Mouse (Mus musculus) thymus, postnatal 0 days (tissue): Measurements from ENCODE around the gene Flna. TPM values are rescaled to one million over a fixed set of nuclear protein-coding genes. Genes with fewer than 3 reads are reported as not detected.
"Not testable (repeated sequence)": the region's sequence is repeated elsewhere in the genome, so short reads cannot be mapped to it uniquely, and the experiment has no call there.

ENCODE experiments used
- DNase-seq: peaks from one replicate; pipeline ENCODE4 v3.0.0-alpha.2; 2015; ENCODE audit warnings: low spot score
- microRNA-seq: library from miRNA; unstranded; fragments of <30 nt; microRNA quantifications from one replicate; pipeline ENCODE4, GENCODE M21; 2016; ENCODE audit warnings: borderline number of aligned reads
- polyA plus RNA-seq: library from polyadenylated mRNA; unstranded; fragments of >200 nt; fragmentation: Nextera tagmentation; extraction: Ambion mirVana; gene quantifications from 2 replicates; pipeline ENCODE4 v1.2.1, GENCODE M21; 2015

Flna gene
- polyA plus RNA-seq, 1 experiment from 2014 or later = 110 TPM

- no peak for DNase-seq
These were observed 2.9 kb downstream of the Flna start for GRCm38 (mm10) chrX:74246693-74247092.

GRCm38 (mm10) chrX:74246213-74246681 is 3.4 kb downstream of the Flna start:
- peak; percentile 88 for DNase-seq

GRCm38 (mm10) chrX:74245687-74246086 is 3.9 kb downstream of the Flna start:
- peak; percentile 71 for DNase-seq

- DNase-seq = no peak
These were observed 4.5 kb downstream of the Flna start for GRCm38 (mm10) chrX:74245107-74245506.

- peak; percentile 61 for DNase-seq
These were observed 5.0 kb downstream of the Flna start for GRCm38 (mm10) chrX:74244614-74245083.

- peak; percentile 88 for DNase-seq
These were observed 5.8 kb downstream of the Flna start for GRCm38 (mm10) chrX:74243807-74244206.

GRCm38 (mm10) chrX:74243396-74243795 is 6.2 kb downstream of the Flna start:
- DNase-seq = no peak

GRCm38 (mm10) chrX:74240332-74240731 is 9.3 kb downstream of the Flna start:
- no peak for DNase-seq

GRCm38 (mm10) chrX:74233196-74233595 is 16.4 kb downstream of the Flna start:
- no peak for DNase-seq

- no peak for DNase-seq
These were observed 19.6 kb downstream of the Flna start for GRCm38 (mm10) chrX:74230038-74230437.

- DNase-seq = not testable (repeated sequence)
These were observed 29.5 kb downstream of the Flna start for GRCm38 (mm10) chrX:74220099-74220498.

GRCm38 (mm10) chrX:74219449-74219848 is 30.2 kb downstream of the Flna start:
- DNase-seq = no peak

GRCm38 (mm10) chrX:74218496-74218895 is 31.1 kb downstream of the Flna start:
- DNase-seq = no peak

GRCm38 (mm10) chrX:74203556-74203955 is 46.1 kb downstream of the Flna start:
- DNase-seq = no peak

- no peak for DNase-seq
These were observed 72.7 kb downstream of the Flna start, which contains the start of gene Tktl1 for GRCm38 (mm10) chrX:74176959-74177358. Gene Tktl1, plus strand, starts transcription at chrX:74177259.

Small RNAs within 50 kb of the gene (microRNA-seq; reads per million reads assigned to microRNA genes)
- not detected for gene Mir7091

Other genes starting within 250 kb of the Flna start
- gene Irak1, start 225.9 kb downstream of the Flna start, polyA plus RNA-seq = 33.4 and 36.2 TPM in 2 replicates
- gene Opn1mw, start 122.4 kb downstream of the Flna start, polyA plus RNA-seq = not detected in 2 replicates
- gene Mecp2, start 114.5 kb downstream of the Flna start, polyA plus RNA-seq = 16.6 and 16.7 TPM in 2 replicates
- gene Tex28, start 82.0 kb downstream of the Flna start, polyA plus RNA-seq = not detected in 2 replicates
- 0.51 and 0.52 TPM in 2 replicates for gene Tktl1, start 72.6 kb downstream of the Flna start, polyA plus RNA-seq
- gene Emd, start 4.9 kb upstream of the Flna start, polyA plus RNA-seq = 19.6 and 22.5 TPM in 2 replicates
- gene Rpl10, start 21.0 kb upstream of the Flna start, polyA plus RNA-seq = 838 and 891 TPM in 2 replicates
- gene Taz, start 32.1 kb upstream of the Flna start, polyA plus RNA-seq = 66.0 and 71.6 TPM in 2 replicates
- 8.1 and 9.0 TPM in 2 replicates for gene Dnase1l1, start 32.5 kb upstream of the Flna start, polyA plus RNA-seq
- 87.8 and 92.3 TPM in 2 replicates for gene Atp6ap1, start 47.3 kb upstream of the Flna start, polyA plus RNA-seq
- gene Gdi1, start 55.2 kb upstream of the Flna start, polyA plus RNA-seq = 104 and 107 TPM in 2 replicates
- gene Fam50a, start 63.2 kb upstream of the Flna start, polyA plus RNA-seq = 58.4 and 60.2 TPM in 2 replicates
- gene Plxna3, start 79.2 kb upstream of the Flna start, polyA plus RNA-seq = 0.83 and 0.96 TPM in 2 replicates
- gene Lage3, start 103.8 kb upstream of the Flna start, polyA plus RNA-seq = 123 and 138 TPM in 2 replicates
- gene Ubl4a, start 123.4 kb upstream of the Flna start, polyA plus RNA-seq = 58.7 and 63.1 TPM in 2 replicates
- gene Slc10a3, start 123.5 kb upstream of the Flna start, polyA plus RNA-seq = 19.8 and 20.1 TPM in 2 replicates
- 22.7 and 23.2 TPM in 2 replicates for gene Fam3a, start 143.5 kb upstream of the Flna start, polyA plus RNA-seq
- 22.7 and 25.1 TPM in 2 replicates for gene Ikbkg, start 143.5 kb upstream of the Flna start, polyA plus RNA-seq
- 38.7 and 43.8 TPM in 2 replicates for gene G6pdx, start 179.4 kb upstream of the Flna start, polyA plus RNA-seq
- gene Gm6880, start 231.6 kb upstream of the Flna start, polyA plus RNA-seq = not detected in 2 replicates